Mouse (Mus musculus) thymus, postnatal 25 days (tissue): Measurements from ENCODE around the gene Ccdc82.

ENCODE experiments used
- DNase-seq: peaks from one replicate; pipeline ENCODE4 v3.0.0; 2022

Gene Ccdc82

GRCm38 (mm10) chr9:13300041-13300441, 53.3 kb downstream of the Ccdc82 start:
- DNase-seq, result no peak

GRCm38 (mm10) chr9:13300891-13301782, 54.4 kb downstream of the Ccdc82 start:
- no peak for DNase-seq

GRCm38 (mm10) chr9:13302183-13302825, 55.5 kb downstream of the Ccdc82 start:
- no peak for DNase-seq

- no peak for DNase-seq
Measured at GRCm38 (mm10) chr9:13303099-13303771, 56.5 kb downstream of the Ccdc82 start.

GRCm38 (mm10) chr9:13303976-13304375, 57.2 kb downstream of the Ccdc82 start:
- DNase-seq, result no peak

GRCm38 (mm10) chr9:13306471-13306870, 59.7 kb downstream of the Ccdc82 start:
- no peak for DNase-seq

GRCm38 (mm10) chr9:13307226-13307625, 60.5 kb downstream of the Ccdc82 start:
- no peak for DNase-seq

GRCm38 (mm10) chr9:13308718-13309117, 62.0 kb downstream of the Ccdc82 start:
- no peak for DNase-seq

GRCm38 (mm10) chr9:13309807-13310206, 63.1 kb downstream of the Ccdc82 start:
- DNase-seq, result no peak

- no peak for DNase-seq
Measured at GRCm38 (mm10) chr9:13310236-13310635, 63.5 kb downstream of the Ccdc82 start.

- DNase-seq, result no peak
Measured at GRCm38 (mm10) chr9:13311094-13311493, 64.3 kb downstream of the Ccdc82 start.

GRCm38 (mm10) chr9:13313923-13314322, 67.2 kb downstream of the Ccdc82 start:
- no peak for DNase-seq

GRCm38 (mm10) chr9:13314577-13315004, 67.8 kb downstream of the Ccdc82 start:
- DNase-seq, result no peak

- DNase-seq, result no peak
Measured at GRCm38 (mm10) chr9:13315393-13315792, 68.6 kb downstream of the Ccdc82 start.

GRCm38 (mm10) chr9:13319566-13319965, 72.8 kb downstream of the Ccdc82 start:
- no peak for DNase-seq

- DNase-seq, result no peak
Measured at GRCm38 (mm10) chr9:13320800-13321364, 74.1 kb downstream of the Ccdc82 start.

GRCm38 (mm10) chr9:13323074-13323473, 76.3 kb downstream of the Ccdc82 start:
- peak; percentile 25 for DNase-seq

- peak; percentile 43 for DNase-seq
Measured at GRCm38 (mm10) chr9:13323612-13324011, 76.9 kb downstream of the Ccdc82 start.
